Mouse (Mus musculus): Measurements from ENCODE around the gene Rgs6. TPM values are rescaled to one million over a fixed set of nuclear protein-coding genes. Genes with fewer than 3 reads are reported as not detected.

Rgs6 gene
- total and polyA plus RNA-seq, 3 experiments = 7.3 to 12.6 (median 10.2) TPM

DNA sequence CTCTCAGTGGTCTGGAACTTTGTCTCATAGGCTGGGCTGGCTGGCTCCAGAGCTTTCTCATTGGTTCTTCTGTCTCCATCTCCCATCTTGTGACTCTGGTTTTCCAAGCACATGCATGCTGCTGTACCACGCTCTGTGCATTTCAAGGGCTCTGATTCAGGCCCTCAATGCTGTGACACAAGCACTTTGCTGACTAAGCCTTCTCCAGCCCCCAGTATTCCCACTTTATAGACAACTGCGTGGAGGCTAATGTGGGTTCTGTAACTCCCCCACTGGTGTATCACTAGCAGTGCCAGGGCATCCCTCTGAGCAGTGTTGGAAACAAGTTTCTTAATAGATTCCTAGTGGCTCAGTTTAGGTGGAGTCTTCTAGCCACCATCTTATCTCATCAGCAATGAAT, 174.0 kb downstream of the Rgs6 start:
- Histone ChIP-seq H3K27ac (no peak overlapping the region), H3K9ac (ENCODE audit: low read depth, low read length) (no peak overlapping the region), H3K27me3 (ENCODE audit: control insufficient read depth, insufficient read depth, low read length) (no peaks in the 10 kb centered on the region), H3K4me1 (ENCODE audit: control insufficient read depth, insufficient read depth, low read length) (no peaks in the 10 kb centered on the region), H3K79me2 (replicated peaks; ENCODE audit: control insufficient read depth, insufficient read depth, low read length) (no peaks in the 10 kb centered on the region), H3K36me3 (ENCODE audit: control insufficient read depth, insufficient read depth, low read length) (no peaks in the 10 kb centered on the region; the same call in 1 of the 2 replicates), H3K4me3 (no peak overlapping the region)
- WGBS = 88% methylated on average over 2 of the region's 2 CpGs
- intact Hi-C loops (cut with DNase I) = no loop called here
- TF ChIP-seq CTCF (IDR thresholded peaks at IDR 0.05) (no peak), POLR2A (IDR thresholded peaks at IDR 0.05; ENCODE audit: insufficient read depth, low read depth, low read length) (no peak), EP300 (IDR thresholded peaks at IDR 0.05; ENCODE audit: insufficient read depth, low read depth, low read length) (no peak)
- DNase-seq = no peak

DNA sequence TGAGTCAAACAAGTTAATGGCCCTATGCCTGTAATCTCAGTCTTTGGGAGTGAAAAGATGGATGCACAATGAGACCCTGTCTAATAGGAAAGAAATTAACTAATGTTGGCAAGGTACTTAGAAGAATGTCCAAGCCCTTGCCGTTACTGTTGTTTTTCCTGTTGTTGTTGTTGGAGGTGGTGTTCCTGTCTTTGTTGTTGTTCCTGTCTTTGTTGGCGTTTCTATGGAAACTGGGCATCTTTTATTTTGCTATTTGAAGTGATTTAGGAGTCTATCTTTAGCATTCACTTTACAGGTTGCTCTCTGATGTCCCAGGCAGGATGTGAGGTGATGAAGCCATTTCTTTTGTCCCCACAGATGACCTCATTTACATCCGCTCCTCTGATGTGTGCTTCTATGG, 180.6 kb downstream of the Rgs6 start:
- DNase-seq = no peak
- Histone ChIP-seq H3K4me1 (ENCODE audit: control insufficient read depth, insufficient read depth, low read length) (no peaks in the 10 kb centered on the region), H3K9ac (ENCODE audit: low read depth, low read length) (no peak overlapping the region), H3K27ac (no peak overlapping the region), H3K4me3 (no peak overlapping the region), H3K27me3 (ENCODE audit: control insufficient read depth, insufficient read depth, low read length) (no peaks in the 10 kb centered on the region), H3K36me3 (ENCODE audit: control insufficient read depth, insufficient read depth, low read length) (no peaks in the 10 kb centered on the region), H3K79me2 (replicated peaks; ENCODE audit: control insufficient read depth, insufficient read depth, low read length) (no peaks in the 10 kb centered on the region)
- no peak for TF ChIP-seq EP300 (IDR thresholded peaks at IDR 0.05; ENCODE audit: insufficient read depth, low read depth, low read length)
- TF ChIP-seq POLR2A (IDR thresholded peaks at IDR 0.05; ENCODE audit: insufficient read depth, low read depth, low read length) = no peak
- no peak for TF ChIP-seq CTCF (IDR thresholded peaks at IDR 0.05)
- WGBS = 50% methylated on average over 3 of the region's 3 CpGs
- intact Hi-C loops (cut with DNase I) = no loop called here

DNA sequence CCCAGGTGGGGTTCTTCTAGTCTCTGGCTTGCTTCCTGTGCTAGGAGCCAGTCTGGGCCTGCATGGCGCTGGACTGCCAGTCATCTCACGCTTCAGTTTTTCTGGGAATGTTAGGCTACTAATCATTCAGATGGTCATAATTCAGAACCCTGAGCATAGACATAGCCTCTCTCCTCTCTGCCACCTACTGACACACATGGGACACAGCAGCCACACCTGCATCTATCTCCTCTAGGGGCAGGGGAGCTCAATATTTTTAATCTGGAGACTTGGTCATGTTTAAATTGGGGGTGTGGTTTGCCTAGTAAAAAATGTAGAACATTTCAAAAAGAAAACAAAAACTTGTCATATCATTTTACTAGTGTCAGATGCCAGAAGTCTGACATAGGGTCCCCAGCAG, 184.1 kb downstream of the Rgs6 start:
- no peak overlapping the region for H3K27ac ChIP-seq
- intact Hi-C loops (cut with DNase I) = no loop called here
- no peak overlapping the region for H3K9ac ChIP-seq (ENCODE audit: low read depth, low read length)
- H3K4me3 ChIP-seq = no peak overlapping the region
- no peaks in the 10 kb centered on the region for H3K79me2 ChIP-seq (replicated peaks; ENCODE audit: control insufficient read depth, insufficient read depth, low read length)
- H3K4me1 ChIP-seq (ENCODE audit: control insufficient read depth, insufficient read depth, low read length) = no peaks in the 10 kb centered on the region
- H3K36me3 ChIP-seq (ENCODE audit: control insufficient read depth, insufficient read depth, low read length) = no peaks in the 10 kb centered on the region
- DNase-seq = no peak
- H3K27me3 ChIP-seq (ENCODE audit: control insufficient read depth, insufficient read depth, low read length) = no peaks in the 10 kb centered on the region
- 98% methylated on average over 2 of the region's 2 CpGs for WGBS
- TF ChIP-seq CTCF (IDR thresholded peaks at IDR 0.05) (peak; percentile 36), POLR2A (IDR thresholded peaks at IDR 0.05; ENCODE audit: insufficient read depth, low read depth, low read length) (no peak)

DNA sequence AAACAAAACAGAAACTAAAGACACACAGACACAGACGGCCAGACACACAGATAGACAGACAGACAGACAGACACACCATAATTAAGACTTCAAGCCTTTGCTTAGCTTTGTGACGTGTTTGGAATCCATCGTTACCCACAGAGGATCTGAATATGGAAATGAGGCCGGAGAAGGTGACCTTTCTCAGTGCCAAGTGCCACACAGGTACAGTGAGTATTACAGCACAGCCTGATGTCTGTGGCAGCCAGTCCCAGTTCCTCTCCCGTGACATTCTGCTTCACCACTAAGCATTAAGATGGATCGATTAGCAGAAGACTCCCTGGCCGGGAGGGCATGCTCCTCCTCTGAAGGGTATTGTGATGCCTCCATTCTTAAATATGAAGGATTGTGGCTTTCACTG, 186.5 kb downstream of the Rgs6 start:
- Histone ChIP-seq H3K79me2 (replicated peaks; ENCODE audit: control insufficient read depth, insufficient read depth, low read length) (no peaks in the 10 kb centered on the region), H3K27ac (no peak overlapping the region), H3K27me3 (ENCODE audit: control insufficient read depth, insufficient read depth, low read length) (no peaks in the 10 kb centered on the region), H3K4me1 (ENCODE audit: control insufficient read depth, insufficient read depth, low read length) (no peaks in the 10 kb centered on the region), H3K36me3 (ENCODE audit: control insufficient read depth, insufficient read depth, low read length) (no peaks in the 10 kb centered on the region), H3K9ac (ENCODE audit: low read depth, low read length) (no peak overlapping the region), H3K4me3 (no peak overlapping the region)
- DNase-seq = no peak
- TF ChIP-seq EP300 (IDR thresholded peaks at IDR 0.05; ENCODE audit: insufficient read depth, low read depth, low read length) (no peak), POLR2A (IDR thresholded peaks at IDR 0.05; ENCODE audit: insufficient read depth, low read depth, low read length) (no peak), CTCF (IDR thresholded peaks at IDR 0.05) (no peak)
- 81% methylated on average over 7 of the region's 7 CpGs for WGBS
- intact Hi-C loops (cut with DNase I) = no loop called here

DNA sequence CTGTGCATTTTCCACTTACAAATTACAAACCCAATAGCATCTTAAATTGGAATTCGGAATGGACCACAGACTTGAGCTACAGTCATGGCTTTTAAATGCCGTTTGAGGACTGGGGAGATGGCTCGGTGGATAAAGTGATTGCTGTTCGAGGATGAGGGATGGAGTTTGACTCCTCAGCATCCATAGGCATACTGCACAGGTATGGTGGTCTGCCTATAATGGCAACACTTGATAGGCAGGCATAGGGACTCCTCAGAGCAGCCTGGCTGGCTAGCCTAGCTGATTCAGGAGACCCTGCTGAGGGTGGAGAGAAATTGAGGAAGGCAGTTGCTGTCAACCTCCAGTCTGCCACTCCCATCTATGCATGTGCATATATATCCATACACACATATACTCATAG, 188.6 kb downstream of the Rgs6 start:
- H3K36me3 ChIP-seq (ENCODE audit: control insufficient read depth, insufficient read depth, low read length) = no peaks in the 10 kb centered on the region
- WGBS = 87% methylated on average over 4 of the region's 4 CpGs

DNA sequence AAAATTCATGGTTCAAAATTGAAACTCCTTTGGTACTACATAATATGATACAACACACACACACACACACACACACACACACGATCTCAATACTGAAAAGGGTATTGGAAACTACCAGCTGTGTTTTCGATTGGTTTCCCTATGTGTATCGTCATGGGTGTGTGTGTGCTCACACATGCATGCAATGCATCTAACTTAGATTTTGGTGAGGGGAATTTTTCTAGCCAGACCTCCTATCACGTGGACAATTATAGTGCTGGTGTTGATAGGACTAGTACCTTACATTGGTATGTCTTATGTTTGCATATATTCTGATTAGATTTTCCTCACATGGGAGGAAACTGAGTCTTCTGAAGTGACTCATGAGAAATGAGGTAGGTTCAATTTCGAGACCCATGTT, 192.8 kb downstream of the Rgs6 start:
- Histone ChIP-seq H3K4me3 (no peak overlapping the region), H3K4me1 (ENCODE audit: control insufficient read depth, insufficient read depth, low read length) (no peaks in the 10 kb centered on the region), H3K79me2 (replicated peaks; ENCODE audit: control insufficient read depth, insufficient read depth, low read length) (no peaks in the 10 kb centered on the region), H3K27ac (no peak overlapping the region), H3K27me3 (ENCODE audit: control insufficient read depth, insufficient read depth, low read length) (no peaks in the 10 kb centered on the region), H3K9ac (ENCODE audit: low read depth, low read length) (no peak overlapping the region), H3K36me3 (ENCODE audit: control insufficient read depth, insufficient read depth, low read length) (no peaks in the 10 kb centered on the region)
- intact Hi-C loops (cut with DNase I) = no loop called here
- no peak for DNase-seq
- no peak for TF ChIP-seq POLR2A (IDR thresholded peaks at IDR 0.05; ENCODE audit: insufficient read depth, low read depth, low read length)
- TF ChIP-seq EP300 (IDR thresholded peaks at IDR 0.05; ENCODE audit: insufficient read depth, low read depth, low read length) = no peak
- TF ChIP-seq CTCF (IDR thresholded peaks at IDR 0.05) = no peak
- WGBS = 86% methylated on average over 5 of the region's 5 CpGs

More for the DNA sequence above, 188.6 kb downstream of the Rgs6 start:
- Histone ChIP-seq H3K4me1 (ENCODE audit: control insufficient read depth, insufficient read depth, low read length) (no peaks in the 10 kb centered on the region), H3K4me3 (no peak overlapping the region), H3K27me3 (ENCODE audit: control insufficient read depth, insufficient read depth, low read length) (no peaks in the 10 kb centered on the region), H3K27ac (no peak overlapping the region), H3K79me2 (replicated peaks; ENCODE audit: control insufficient read depth, insufficient read depth, low read length) (no peaks in the 10 kb centered on the region), H3K9ac (ENCODE audit: low read depth, low read length) (no peak overlapping the region)
- intact Hi-C loops (cut with DNase I) = no loop called here
- TF ChIP-seq CTCF (IDR thresholded peaks at IDR 0.05) (no peak), EP300 (IDR thresholded peaks at IDR 0.05; ENCODE audit: insufficient read depth, low read depth, low read length) (no peak)
- no peak for DNase-seq

Data from heart, adult 2 months (tissue).